Mouse (Mus musculus) frontal cortex, postnatal 36 days (tissue): ENCODE data around the gene Traf7.

Experiments used
- DNase-seq, 2 experiments: peaks; one replicate each; pipeline ENCODE4 v3.0.0; 2022; ENCODE audit warnings: low spot score in 2 of 2

Gene Traf7

DNA sequence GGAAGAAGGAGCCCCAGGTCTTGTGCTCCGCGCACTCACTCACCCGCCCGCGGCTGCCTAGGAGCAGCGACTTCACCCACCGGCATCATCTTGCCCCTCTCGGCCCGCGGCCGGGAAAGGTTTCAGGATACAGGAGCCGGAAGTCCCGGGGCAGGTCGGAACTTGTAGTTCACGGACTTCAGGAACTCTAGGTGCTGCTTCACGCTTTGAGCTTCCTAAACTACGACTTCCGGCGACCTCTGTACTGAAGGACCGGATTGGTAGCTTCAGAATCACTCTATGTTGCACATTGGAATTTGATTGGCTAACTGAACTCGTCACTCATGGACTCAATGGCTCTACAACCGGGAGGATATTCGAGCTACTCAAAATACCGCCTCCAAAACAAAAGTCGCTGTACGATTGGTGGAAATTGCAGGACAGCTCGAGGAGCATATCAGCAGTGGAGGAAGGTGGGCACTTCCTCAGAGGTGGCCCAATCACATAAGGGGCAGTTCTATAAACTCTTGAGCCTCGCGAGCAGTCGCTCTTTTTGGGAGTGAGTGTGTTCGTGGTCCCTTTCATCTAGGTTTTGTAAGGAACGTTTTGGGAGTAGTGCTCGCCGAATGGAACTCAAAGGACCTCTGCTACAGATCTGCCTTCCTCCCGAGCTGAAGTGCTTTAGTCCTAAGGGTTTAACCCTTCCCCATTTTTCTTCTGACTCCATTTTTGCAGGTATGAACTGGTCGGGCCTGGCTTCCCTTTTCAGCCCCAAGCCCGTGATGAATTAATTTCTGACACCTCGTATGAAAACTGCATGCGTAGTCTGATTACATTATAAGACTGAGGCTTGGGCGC is at the start of gene Traf7:
Traf7 (minus strand) TSS at position 216 of the 837 bp plus-strand sequence.
- DNase-seq, result peak; percentile 91 to 97

DNA sequence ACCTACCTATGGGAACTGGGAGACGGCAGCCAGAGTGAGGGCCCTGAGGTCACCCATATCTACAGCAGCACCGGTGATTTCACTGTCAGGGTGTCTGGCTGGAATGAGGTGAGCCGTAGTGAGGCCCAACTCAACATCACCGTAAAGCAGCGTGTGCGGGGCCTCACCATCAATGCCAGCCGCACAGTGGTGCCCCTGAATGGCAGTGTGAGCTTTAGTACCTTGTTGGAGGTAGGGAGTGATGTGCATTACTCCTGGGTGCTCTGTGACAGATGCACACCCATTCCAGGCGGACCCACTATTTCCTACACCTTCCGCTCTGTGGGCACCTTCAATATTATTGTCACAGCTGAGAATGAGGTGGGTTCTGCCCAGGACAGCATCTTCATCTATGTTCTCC is 46.1 kb upstream of the Traf7 start:
- no peak for DNase-seq

DNA sequence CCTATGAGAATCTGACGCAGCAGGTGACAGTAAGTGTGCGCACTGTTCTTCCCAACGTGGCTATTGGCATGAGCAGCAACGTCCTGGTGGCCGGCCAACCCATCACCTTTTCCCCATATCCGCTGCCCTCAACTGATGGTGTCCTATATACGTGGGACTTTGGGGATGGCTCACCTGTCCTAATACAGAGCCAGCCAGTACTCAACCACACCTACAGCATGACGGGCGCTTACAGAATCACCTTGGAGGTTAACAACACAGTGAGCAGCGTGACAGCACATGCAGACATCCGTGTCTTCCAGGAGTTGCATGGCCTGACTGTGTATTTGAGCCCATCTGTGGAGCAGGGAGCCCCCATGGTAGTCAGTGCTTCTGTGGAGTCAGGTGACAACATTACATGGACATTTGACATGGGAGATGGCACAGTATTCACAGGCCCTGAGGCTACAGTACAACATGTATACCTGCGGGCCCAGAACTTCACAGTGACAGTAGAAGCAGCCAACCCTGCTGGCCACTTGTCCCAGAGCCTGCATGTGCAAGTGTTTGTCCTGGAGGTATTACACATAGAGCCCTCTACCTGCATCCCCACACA is 45.0 kb upstream of the Traf7 start:
- no peak for DNase-seq

DNA sequence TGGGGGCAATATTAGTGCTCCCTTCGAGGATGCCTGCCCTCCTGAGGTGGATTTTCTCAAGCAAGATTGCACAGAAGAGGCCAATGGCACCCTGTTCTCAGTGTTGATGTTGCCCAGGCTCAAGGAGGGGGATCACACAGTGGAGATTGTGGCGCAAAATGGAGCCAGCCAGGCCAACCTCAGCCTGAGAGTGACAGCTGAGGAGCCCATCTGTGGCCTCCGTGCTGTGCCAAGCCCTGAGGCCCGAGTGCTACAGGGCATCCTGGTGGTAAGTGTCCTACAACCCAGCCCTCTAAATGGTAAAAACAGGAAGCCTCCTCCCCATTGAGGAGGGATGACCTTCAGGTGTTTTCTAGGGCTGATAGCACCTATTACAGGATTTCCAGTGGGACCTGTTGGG is 42.1 kb upstream of the Traf7 start:
- no peak for DNase-seq

DNA sequence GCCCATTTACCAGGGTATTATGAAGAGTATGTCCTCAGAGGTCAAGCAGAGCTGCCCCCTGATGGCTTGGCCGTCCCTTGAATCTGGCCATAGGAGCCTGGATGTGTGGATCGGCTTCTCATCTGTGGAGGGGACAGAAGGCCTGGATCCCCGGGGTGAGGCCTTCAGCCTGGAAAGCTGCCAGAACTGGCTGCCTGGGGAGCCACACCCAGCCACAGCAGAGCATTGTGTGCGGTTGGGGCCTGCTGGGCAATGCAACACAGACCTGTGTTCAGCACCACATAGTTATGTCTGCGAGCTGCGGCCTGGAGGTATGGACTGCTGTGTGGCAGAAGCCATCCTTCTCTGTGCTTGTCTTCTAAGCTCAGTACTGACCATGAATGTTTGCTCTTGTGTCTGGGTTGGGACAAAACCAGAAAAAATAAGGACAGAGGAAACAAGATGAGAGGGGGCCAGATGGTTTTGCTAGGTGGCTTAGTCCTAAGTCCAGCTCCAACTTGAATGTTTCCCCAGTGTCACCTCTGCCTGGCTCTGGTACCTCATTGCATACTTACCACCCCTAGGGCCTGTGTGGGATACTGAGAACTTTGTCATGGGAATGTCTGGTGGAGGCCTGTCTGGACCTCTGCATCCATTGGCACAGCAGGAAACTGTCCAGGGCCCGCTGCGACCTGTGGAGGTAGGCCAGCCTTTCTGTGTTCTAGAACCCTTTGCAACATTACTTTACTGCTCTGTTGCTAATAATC is 39.5 kb upstream of the Traf7 start:
- DNase-seq, result no peak

DNA sequence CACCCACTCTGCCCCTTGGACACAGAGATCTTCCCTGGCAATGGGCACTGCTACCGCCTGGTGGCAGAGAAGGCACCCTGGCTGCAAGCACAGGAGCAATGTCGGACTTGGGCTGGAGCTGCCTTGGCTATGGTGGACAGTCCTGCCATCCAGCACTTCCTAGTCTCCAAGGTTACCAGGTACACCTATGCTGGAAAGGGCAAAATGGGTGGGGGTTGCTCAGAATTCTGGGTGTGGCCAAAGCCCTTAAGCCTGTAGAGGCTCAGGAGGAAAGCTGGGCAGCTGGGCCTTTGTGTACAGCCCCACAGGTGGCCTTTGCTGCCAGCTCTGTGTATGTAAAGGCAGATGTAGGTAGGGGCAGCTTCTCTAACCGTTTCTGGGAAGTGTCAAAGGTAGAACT is 38.1 kb upstream of the Traf7 start:
- no peak for DNase-seq

DNA sequence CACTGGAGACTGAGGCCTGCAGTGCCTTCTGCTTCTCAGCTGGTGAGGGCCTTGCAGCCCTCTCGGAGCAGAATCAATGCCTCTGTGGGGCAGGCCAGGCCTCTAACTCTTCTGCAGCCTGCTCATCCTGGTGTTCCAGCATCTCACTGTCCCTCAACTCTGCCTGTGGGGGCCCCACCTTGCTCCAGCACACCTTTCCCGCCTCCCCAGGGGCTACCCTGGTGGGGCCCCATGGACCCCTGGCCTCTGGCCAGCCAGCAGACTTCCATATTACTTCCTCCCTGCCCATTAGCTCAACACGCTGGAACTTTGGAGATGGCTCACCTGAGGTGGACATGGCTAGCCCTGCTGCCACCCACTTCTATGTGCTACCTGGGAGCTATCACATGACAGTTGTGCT is 37.4 kb upstream of the Traf7 start:
- DNase-seq, result no peak

DNA sequence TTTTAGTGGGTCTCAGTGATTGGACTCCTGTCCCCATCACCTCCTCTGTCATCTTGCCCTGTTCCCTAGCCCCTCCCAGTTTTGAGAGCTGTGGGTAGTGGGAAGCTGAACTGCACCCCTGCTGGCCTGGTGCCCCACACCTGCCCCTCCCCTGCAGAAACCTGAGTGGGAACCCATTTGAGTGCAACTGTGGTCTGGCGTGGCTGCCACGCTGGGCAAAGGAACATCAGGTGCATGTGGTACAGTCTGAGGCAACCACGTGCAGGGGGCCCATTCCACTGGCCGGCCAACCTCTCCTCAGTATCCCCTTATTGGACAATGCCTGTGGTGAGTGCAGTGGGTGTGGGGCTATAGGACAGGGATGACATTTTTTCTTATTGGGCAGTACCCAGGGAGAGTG is 36.7 kb upstream of the Traf7 start:
- no peak for DNase-seq

DNA sequence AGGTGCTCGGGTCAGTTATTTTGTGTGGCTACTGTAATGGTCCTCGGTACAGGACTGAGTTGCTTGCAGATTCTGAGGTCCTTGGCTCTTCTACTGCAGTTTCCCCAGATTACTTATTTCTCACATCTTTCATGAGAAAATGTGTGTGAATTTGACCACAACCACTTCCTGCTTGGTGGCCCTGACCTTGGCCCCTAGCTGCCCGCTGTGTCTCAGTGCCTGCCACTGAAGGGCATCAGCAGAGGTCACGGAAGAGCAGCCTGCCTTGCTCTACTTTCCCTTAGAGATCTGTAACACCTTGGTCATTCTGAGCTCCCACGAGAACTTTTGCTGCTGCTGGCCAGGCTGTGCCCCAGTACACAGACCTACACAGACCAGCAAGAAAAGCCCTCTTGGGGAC is 35.9 kb upstream of the Traf7 start:
- no peak for DNase-seq

DNA sequence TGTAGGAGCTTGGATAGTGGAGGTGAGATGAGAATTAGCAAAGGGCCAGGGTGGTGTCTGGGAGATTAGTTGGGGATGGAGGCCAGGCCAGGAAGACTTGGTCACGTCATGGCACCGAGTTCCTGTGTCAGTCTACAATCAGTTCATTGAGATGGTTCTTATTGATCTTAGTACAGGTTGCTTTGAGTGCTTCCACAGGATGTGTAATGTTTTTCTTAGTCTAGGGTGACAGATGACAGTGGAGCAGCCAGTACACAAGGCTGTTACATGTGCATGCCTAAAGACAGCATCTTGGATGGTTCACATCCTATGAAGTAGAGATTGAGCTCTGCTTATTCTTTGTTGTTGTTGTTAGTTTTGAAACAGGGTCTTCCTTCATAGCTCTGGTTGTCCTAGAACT is 33.9 kb upstream of the Traf7 start:
- DNase-seq, result no peak

DNA sequence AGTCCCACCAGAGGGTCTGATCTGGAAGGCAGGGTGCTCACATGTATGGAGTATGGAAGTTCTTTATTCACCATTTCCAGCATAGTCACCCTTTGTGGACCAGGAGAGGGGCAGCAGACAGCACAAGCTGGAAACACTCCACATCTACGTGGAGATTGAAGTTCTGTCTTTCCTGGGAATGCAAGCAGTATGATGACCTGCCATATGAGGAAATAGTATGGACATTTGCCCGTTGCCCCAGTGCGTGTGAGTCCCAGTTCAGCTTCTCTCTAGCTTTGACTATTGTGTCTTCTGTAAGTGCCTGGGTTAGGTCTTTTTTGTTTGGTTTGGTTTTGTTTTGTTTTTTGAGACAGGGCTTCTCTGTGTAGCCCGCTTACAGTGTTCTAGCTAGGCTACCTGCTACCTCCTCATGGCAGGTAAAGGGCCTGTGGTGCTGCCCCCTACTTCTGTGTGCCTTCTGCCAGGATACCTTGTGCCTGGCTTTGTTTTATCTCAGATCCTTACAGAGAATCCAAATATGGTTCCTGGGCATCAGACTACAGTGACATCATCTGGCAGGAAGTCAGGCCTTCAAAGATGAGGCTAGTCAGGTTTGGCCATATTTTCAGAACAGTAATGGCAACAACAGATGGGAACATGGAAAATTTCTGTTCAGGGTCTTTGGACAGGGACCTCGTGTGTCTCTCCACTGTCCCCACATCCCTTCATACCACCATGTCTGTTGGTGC is 32.7 kb upstream of the Traf7 start:
- no peak for DNase-seq

DNA sequence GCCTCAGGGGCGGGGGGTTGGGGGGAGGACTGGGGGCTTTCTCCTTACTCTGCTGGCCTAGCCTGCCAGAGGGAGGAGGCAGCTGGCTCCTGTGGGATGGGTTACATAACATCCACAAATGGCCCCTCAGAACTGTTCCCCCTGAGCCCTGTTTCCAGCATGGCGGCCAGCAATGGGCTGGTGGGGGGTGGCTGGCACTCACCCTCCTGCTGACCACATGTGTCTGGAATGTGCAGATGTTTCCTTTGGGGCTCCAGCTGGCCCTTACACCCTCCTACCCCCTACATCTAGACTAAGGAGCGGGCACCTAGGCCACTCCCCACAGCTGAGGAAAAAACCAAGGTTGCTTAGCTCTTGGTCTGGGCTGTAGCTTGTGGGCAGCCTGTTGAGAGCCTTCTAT is 31.4 kb upstream of the Traf7 start:
- no peak for DNase-seq

DNA sequence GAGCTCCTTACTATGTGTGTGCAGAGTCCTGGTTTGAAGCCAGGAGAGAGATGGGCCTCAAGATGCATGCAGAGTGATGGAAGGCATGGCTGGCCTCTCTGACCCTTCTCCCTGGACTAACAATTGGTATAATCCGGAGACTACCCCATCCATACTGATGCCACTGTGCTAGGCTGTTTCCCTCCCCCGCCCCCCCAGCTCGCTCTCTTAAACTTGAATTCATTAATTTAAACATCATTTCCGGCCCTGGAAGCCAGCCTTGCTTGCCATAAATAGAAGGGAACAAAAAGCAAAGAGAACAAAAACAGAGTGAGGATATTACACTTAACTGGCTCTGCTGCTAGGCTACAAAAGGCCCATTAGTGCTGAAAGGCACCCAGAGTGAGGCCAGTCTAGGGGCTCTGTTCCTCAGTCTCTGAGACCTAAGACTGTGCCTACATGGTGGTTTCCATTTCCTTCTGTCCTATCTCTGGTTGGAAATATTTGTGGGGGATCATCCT is 30.9 kb upstream of the Traf7 start:
- no peak for DNase-seq

DNA sequence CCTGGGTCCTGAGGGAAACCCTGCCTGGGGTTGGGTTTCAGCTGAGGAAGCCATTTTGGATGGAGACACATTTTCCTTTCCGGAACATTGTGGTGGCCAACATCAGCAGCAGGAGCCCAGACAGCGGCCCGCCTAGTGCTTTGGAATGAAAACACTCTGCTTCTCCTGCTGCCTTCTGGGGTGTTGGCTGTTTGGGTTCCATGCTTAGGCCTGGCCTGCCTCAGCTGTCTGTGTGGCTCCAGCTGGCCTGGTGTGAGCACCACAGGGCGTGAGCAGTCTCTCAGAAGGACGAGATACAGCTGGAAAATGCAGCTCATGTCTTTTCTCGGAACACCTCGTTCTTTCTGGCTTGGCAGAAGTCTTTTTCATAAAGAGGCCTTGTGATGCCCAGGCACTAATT is 29.4 kb upstream of the Traf7 start:
- no peak for DNase-seq

DNA sequence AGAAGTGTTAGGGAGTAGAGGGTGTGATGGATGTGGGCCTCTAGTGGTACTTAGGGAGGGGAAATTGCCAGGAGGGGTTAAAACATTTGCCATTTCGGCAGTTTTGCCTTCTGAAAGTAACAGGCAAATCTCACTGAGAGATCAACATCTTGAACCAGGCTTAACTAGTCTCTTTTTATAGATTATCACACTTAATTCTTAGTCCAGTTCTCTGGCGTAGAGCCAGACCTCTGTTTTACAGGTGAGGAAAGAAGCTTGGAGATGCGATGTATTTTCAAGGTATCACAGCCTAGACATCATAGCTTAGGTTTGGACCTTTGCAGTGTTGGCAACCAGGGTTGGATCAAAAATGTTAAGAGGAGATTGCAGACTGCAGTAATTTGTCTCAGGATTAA is 23.3 kb upstream of the Traf7 start:
- DNase-seq, result no peak

DNA sequence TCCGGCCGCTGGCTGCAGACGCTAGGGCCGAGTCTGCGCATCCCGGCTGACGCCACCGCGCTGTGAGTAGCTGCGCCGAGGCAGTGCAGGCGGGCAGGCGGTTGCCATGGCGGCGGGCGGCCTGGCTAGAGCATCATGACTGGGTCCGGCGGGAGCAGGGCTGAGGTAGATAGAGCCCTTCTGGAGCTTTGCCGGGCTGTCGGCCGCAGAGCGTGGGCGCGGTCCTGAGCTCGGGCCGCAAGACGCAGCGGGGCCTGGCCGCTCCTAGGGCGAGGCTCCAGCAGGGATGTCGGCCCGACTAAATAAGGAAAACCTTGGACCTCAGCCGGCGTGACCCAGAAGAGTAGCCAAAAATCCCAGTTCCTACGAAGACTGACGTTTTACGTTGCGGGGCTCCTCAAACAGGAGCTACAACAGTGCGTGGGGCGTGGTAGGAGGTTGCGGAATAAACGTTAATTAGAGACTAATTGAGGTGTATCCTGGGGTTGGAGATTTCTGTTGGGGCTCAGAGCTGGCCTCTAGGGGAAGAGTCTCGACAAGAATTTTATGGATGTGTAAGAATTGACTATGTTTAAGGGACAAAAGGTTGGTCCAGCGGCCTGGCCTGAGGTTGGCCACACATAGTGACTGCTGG is 22.8 kb upstream of the Traf7 start:
- DNase-seq, result peak; percentile 79 to 83

DNA sequence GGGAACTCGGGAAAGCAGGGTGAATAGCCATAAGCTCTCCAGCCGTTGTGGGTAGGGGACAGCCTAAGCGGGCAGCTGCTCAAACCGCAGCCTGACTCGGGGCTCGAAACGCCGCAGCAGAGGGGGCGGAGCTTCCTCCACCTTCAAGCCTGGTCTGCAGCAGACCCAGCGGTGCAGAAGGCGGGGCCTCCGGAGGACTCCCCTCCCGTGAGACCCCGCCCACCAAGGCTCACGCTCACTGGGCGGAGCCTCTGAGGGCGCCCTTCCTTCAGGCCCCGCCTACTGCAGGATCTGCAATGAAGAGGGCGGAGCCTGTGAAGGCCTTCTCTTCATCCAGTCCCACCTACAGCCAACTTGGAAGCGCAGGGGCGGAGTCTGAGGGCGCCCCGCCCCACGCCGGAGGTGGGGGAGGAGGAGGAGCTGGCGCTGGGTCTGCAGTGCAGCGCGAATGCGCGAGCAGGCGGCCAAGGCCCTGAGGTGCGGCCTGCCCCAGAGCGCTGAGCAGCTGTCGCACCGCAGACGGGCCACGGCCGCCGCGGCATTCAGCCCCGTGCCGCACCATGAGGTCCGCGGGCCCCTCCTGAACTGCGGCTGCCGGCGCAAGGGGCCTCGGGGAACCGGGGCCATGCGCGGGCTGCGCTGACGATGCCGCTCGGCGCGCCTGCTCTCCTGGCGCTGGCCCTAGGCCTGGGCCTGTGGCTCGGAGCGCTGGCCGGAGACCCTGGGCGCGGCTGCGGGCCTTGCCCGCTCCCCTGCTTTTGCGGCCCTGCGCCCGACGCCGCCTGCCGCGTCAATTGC is 22.1 kb upstream of the Traf7 start, which contains the start of gene Pkd1:
Pkd1 (plus strand) TSS at position 217 of the 798 bp plus-strand sequence.
- peak; percentile 94 to 98 for DNase-seq

DNA sequence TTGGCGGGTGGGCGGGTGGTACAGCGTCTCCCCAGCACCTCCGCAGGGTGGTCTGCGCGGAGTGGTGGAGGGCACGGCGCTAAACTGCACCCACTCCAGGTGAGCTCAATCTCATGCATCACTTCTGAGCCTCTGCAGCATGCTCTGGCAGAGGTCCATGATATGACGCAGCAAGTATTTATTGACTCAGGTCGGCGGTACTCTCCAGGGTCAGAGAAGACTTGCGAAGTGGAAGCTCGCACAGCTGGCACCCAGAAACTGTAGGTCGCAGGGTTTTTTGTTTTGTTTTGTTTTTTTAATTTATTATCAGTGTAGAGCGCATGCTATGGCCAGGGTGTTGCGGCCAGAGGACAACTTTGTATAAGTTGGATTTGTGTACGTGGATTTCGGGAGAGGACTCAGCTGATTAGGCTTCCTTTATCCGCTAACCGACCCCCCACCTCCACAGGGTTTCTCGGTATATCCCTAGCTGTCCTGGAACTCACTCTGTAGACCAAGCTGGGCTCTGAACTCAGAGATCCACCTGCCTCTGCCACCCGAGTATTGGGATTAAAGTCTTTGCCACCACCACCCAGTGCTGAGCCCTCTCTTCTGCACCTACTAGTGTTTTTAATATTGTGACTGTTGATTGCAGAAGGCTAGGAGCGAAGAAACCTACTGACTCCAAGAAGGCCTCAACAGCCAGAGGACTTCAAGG is 21.3 kb upstream of the Traf7 start:
- peak in 1 of 2 experiments; percentile 70 for DNase-seq

DNA sequence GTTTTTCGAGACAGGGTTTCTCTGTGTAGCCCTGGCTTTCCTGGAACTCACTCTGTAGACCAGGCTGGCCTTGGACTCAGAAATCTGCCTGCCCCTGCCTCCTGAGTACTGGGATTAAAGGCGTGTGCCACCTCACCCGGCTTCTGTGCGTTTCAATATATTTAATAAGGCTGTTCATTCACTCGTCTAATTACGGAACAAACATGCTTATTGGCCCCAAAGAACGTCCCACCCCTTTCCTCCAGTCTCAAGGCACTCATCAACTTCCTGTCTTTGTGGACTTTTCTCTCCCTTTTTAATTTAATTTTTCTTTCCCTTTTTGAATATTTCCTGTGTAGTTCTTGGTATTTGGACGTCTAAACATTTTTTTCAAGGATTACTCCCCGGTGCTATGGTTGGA is 20.7 kb upstream of the Traf7 start:
- DNase-seq, result no peak

DNA sequence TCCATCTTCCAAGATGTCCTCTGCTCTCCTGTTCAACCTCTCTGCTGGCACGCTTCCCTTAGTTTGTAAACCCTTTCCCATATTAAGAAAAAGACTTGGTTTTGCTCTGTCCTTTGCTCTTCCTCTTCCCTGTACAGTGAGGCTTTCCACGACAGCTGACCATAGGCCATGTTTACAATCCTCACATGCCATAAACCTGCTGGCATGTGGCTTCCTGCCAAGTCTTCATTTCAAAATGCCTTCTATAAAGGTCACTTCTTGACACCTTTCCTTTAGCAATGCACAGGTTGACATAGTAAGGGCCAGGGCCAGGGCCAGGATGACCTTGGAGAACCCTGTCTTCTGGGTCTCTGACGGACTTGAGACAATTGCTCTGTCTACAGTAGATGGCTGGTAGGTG is 18.5 kb upstream of the Traf7 start:
- DNase-seq, result no peak
